Mouse (Mus musculus) spleen, adult 12 weeks (tissue): ENCODE results near the gene Cib4.

ENCODE experiments used
- DNase-seq: peaks from one replicate; pipeline ENCODE4 v3.0.0; 2022; ENCODE audit warnings: low spot score

Gene Cib4

DNA sequence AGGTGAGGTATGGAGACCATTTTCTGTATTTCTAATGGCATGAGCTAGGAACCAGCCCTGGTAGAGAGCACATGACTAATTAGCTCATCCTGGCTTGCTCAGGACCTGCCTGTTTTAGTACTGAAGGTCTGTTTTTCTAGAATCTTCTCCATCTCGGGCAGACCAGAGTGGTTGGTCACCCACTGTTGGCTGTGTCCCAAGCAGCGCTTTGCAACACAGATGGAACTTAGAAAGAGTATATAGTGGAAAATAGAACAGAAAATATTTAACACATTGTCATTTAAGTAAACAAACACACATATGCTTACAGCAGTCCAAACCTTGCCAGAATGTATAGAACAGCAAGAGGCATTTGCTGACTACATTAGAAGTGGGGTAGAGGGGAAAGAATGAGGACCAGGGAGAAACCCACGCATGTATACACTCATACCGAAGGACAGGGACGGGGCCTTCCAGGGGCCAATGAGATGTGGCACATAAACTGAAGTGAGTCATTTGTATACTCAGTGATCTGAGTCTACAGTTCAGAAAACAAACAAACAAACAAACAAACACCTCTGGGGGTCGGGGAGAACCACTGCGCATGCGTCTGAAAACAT is 105.2 kb downstream of the Cib4 start:
- DNase-seq, result no peak

DNA sequence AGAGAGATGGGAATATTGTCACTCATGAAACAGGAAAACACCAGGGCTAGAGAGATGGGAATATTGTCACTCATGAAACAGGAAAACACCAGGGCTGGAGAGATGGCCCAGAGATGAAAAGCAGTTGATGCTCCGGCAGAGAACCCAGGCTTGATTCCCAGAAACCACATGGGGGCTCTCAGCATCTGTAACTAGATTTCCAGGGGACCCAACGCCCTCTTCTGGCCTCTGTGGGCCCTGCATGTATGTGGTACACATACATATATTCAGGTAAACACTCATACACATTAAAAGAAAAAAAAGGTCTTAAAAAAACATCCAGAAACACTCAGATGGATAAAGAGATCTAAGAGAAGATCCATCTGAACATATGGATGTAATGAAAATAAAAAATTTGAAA is 106.7 kb downstream of the Cib4 start:
- DNase-seq, result no peak
